Mouse (Mus musculus) olfactory bulb, adult 2 months (tissue): ENCODE measurements around the gene Tmem115. TPM values are rescaled to one million over a fixed set of nuclear protein-coding genes. Genes with fewer than 3 reads are reported as not detected.

ENCODE experiments used
- H3K27ac ChIP-seq: fragments of 200-500 bp; 2 replicates; pipeline ENCODE4 v1.5.1; 2012; ENCODE audit warnings: low read depth, low read length; ENCODE audit not compliant: insufficient read depth
- H3K4me1 ChIP-seq: fragments of 200-500 bp; 2 replicates; pipeline ENCODE4 v1.6.1; 2012; ENCODE audit warnings: low read length; ENCODE audit not compliant: control insufficient read depth, insufficient read depth
- H3K4me3 ChIP-seq: fragments of 200-500 bp; 2 replicates; pipeline ENCODE4 v1.5.1; 2012; ENCODE audit warnings: mild to moderate bottlenecking, low read depth, low read length, moderate library complexity; ENCODE audit not compliant: insufficient read depth
- CTCF ChIP-seq: fragments of 200-500 bp; IDR thresholded peaks from 2 replicates; pipeline ENCODE4 v1.5.1; 2012; ENCODE audit warnings: low read depth, mild to moderate bottlenecking, low read length, moderate library complexity; ENCODE audit not compliant: insufficient read depth
- POLR2A ChIP-seq: fragments of 200-500 bp; IDR thresholded peaks from 2 replicates; pipeline ENCODE4 v1.6.1; 2012; ENCODE audit warnings: mild to moderate bottlenecking, low read depth, low read length, moderate library complexity; ENCODE audit not compliant: insufficient read depth
- WGBS: fragments of 180-500 bp; shearing (Covaris S2); methylation state at CpG from one replicate; pipeline ENCODE4 v1.1.7; 2018; 5-methylcytosine and 5-hydroxymethylcytosine counted together
- polyA plus RNA-seq: library from polyadenylated mRNA; stranded (reverse); fragments of >200 nt; gene quantifications from 2 replicates; pipeline ENCODE4 v1.2.4, GENCODE M21; 2012; ENCODE audit warnings: low replicate concordance; ENCODE audit not compliant: missing spikeins, insufficient read depth, insufficient read length

Gene Tmem115
- polyA plus RNA-seq, 1 experiment, result not detected

DNA sequence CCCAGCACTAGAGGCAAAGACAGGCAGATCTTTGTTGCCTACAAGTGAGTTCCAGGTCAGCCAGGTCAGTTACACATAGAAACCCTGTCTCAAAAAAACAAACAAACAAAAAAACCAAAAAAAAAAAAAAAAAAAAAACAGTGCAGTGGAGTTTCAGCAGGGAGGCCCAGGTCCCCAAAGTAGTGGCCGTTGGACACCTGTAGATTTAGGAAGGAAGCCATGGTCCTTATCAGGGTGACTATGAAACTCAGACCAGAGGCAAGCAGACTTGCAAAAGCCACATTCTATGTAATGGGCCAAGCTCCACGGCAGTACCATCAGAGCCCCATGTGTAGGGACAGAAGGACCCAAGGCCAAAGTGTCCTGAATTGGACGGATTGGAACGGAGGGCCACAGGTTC is 47.8 kb downstream of the Tmem115 start:
- no peak overlapping the region for H3K4me3 ChIP-seq
- TF ChIP-seq POLR2A (no peak), CTCF (no peak)
- peaks cover 16% of the 10 kb centered on the region for H3K4me1 ChIP-seq
- 72% methylated on average over 4 of the region's 4 CpGs for WGBS
- no peak overlapping the region for H3K27ac ChIP-seq

DNA sequence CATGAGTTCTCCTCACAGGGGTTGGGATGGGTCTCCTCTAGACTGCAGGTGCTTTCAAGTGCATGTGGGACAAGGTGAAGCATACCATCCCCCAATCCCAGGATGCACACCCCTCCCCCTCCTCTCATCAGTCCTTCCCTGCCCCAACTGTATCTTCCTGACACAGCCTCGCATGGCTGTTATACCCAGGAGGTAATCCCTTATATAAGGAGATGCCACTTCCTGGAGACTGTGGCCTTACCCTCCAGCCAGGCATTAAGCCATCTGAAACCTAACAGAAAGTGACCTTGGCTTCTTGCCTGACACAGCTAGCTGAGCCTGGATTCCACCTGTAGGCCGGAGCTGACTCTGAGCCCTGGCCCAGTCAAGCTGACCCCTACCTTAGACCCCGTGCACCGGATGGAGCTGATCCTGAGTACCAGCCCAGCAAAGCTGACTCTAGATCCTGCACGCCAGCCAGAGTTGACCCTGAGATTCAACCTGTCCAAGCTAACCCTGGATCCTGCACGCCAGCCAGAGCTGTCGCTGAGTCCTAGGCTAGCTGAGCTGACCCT is 48.8 kb downstream of the Tmem115 start:
- Histone ChIP-seq H3K4me1 (peaks cover 16% of the 10 kb centered on the region), H3K4me3 (no peak overlapping the region), H3K27ac (no peak overlapping the region)
- 91% methylated on average over 7 of the region's 7 CpGs for WGBS
- TF ChIP-seq CTCF, result no peak
- TF ChIP-seq POLR2A, result no peak

DNA sequence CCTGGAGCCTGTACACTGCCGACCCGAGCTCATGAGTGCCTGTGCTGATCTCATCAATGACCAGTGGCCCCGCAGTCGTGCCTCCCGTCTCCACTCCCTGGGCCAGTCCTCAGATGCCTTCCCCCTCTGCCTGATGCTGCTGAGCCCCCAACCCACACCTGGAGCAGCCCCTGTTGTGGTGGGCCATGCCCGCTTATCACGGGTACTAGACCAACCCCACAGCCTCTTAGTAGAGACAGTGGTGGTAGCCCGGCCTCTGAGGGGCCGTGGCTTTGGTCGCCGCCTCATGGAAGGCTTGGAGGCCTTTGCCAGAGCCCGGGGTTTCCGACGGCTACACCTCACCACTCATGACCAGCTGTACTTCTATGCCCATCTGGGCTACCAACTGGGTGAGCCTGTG is 49.4 kb downstream of the Tmem115 start:
- TF ChIP-seq CTCF, result no peak
- no peak for TF ChIP-seq POLR2A
- H3K4me3 ChIP-seq, result no peak overlapping the region
- no peak overlapping the region for H3K27ac ChIP-seq
- 87% methylated on average over 14 of the region's 14 CpGs for WGBS
- peaks cover 16% of the 10 kb centered on the region for H3K4me1 ChIP-seq

DNA sequence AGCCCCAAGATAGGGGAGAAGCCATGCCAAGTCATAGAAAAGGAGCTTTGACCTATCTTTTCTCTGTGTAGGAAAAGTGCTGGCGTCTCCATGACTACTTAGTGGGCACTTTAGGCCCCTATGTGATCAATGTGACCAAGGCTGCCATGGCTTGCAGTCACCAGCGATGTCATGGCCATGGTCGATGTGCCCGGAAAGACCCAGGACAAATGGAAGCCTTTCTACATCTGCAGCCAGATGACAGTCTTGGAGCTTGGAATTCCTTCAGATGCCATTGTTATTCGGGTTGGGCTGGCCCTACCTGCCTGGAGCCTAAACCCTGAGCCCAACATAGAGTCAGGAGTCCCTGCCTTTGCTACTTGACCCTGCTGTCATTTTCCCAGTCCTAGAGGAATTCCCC is 52.8 kb downstream of the Tmem115 start:
- no peak for TF ChIP-seq CTCF
- no peak for TF ChIP-seq POLR2A

DNA sequence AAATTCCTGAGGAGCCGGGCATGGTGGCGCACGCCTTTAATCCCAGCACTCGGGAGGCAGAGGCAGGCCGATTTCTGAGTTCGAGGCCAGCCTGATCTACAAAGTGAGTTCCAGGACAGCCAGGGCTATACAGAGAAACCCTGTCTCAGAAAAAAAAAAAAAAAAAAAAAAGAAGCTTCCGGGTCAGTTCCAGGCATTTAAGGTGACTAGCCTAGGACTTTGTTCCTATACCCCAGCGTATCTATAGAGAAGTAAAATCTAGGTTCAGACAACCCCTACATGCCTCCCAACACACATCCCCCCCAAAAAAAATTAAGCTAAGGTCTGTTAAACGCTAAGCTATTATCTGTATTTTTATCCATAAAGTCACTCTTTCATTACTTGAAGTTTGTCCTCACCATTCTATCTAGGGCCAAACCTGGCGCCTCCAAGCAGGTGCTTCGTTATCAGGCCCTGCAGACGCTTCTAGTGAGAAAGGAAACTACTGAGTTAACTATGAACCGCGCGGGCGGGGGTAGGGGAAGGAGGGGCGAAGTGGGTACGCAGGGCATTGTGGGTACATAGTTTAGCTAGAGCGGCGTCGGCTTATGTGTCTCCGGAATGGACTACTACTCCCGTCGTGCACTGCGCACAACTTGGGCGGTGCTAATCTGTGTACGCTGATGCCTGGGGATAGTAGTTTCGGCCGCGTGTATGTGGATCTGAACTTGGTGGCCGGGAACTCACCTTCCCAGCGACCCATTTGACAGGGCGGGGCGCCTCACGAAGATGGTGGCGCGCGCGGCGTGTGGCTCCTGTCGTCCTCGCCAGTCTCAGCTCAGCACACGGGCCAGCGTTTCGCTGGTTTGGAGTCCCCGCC is 53.5 kb downstream of the Tmem115 start, which contains the start of gene Ifrd2:
Gene Ifrd2, plus strand, starts transcription at position 669 of the 859 bp plus-strand sequence.
- Histone ChIP-seq H3K4me3 (peak within 1 kb of the TSS; percentile 76), H3K27ac (no peak within 1 kb of the TSS), H3K4me1 (peaks cover 2% of the 10 kb centered on the region; the same call in 1 of the 2 replicates)
- no peak for TF ChIP-seq CTCF
- TF ChIP-seq POLR2A, result no peak
- 12% methylated on average over 46 of the region's 46 CpGs for WGBS

More for the DNA sequence above, 52.8 kb downstream of the Tmem115 start:
- no peak overlapping the region for H3K27ac ChIP-seq
- H3K4me1 ChIP-seq, result peaks cover 5% of the 10 kb centered on the region; the same call in 1 of the 2 replicates
- no peak overlapping the region for H3K4me3 ChIP-seq
- 89% methylated on average over 5 of the region's 5 CpGs for WGBS

DNA sequence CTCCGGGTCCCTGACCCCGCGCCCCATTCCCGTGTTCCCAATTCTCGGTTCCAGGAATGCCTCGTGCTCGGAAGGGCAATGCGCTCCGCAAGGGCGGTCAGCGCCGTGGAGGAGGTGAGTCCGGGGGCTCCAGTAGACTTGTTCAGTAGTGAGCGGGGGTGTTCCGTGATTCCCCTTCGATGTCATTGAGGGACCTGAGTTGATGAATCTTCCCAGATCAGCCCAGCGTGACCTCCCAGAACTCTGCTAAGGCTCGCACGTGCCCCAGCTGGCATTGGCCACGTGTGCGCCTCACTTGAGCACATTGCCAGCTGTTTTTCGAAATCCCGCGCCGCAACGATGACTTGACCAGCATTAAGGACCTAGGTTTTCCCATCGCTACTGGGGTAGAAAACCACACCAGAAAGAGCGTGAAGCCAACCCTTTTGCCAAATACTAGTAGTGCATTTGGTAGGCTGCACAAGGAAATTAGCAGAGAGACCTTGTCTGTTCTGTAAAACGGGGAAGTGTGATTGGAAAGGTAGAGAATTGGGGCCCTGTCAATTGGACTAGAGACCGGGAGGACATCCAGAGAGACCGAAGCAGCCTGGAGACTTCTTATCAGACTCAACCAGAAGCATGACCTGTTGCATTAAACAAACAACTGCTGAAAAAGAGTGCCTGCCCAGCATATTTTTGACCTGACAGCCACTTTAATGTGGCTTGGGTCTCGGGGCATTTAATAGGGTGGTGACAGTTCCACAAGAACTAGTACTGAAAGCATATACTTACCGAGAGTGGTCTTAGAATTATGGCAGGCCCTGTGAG is 54.3 kb downstream of the Tmem115 start:
- peak overlapping the region; percentile 76 for H3K4me3 ChIP-seq
- H3K27ac ChIP-seq, result no peak overlapping the region
- 5% methylated on average over 33 of the region's 33 CpGs for WGBS
- TF ChIP-seq CTCF (no peak), POLR2A (no peak)
- peaks cover 2% of the 10 kb centered on the region; the same call in 1 of the 2 replicates for H3K4me1 ChIP-seq

Other genes starting within 250 kb of the Tmem115 start
- not detected in 2 replicates for gene Mapkapk3, start 244.1 kb upstream of the Tmem115 start, polyA plus RNA-seq
- not detected in 2 replicates for gene Cish, start 237.9 kb upstream of the Tmem115 start, polyA plus RNA-seq
- gene Hemk1, start 195.6 kb upstream of the Tmem115 start, polyA plus RNA-seq, result not detected in 2 replicates
- not detected in 2 replicates for gene 6430571L13Rik, start 193.3 kb upstream of the Tmem115 start, polyA plus RNA-seq
- gene Cacna2d2, start 134.3 kb upstream of the Tmem115 start, polyA plus RNA-seq, result not detected in 2 replicates
- gene Cyb561d2, start 8.2 kb downstream of the Tmem115 start, polyA plus RNA-seq, result not detected in 2 replicates
- gene Nprl2, start 8.3 kb downstream of the Tmem115 start, polyA plus RNA-seq, result not detected in 2 replicates
- gene Zmynd10, start 13.4 kb downstream of the Tmem115 start, polyA plus RNA-seq, result not detected in 2 replicates
- not detected in 2 replicates for gene Rassf1, start 17.6 kb downstream of the Tmem115 start, polyA plus RNA-seq
- gene Tusc2, start 29.3 kb downstream of the Tmem115 start, polyA plus RNA-seq, result not detected in 2 replicates
- not detected in 2 replicates for gene Hyal2, start 34.0 kb downstream of the Tmem115 start, polyA plus RNA-seq
- not detected in 2 replicates for gene Hyal1, start 43.0 kb downstream of the Tmem115 start, polyA plus RNA-seq
- not detected in 2 replicates for gene Naa80, start 44.9 kb downstream of the Tmem115 start, polyA plus RNA-seq
- not detected in 2 replicates for gene Hyal3, start 46.9 kb downstream of the Tmem115 start, polyA plus RNA-seq
- not detected in 2 replicates for gene Ifrd2, start 53.7 kb downstream of the Tmem115 start, polyA plus RNA-seq
- not detected in 2 replicates for gene Sema3b, start 75.3 kb downstream of the Tmem115 start, polyA plus RNA-seq
- 1,429 TPM in 1 of 2 replicates, not detected in the other for gene Gnai2, start 101.4 kb downstream of the Tmem115 start, polyA plus RNA-seq
- not detected in 2 replicates for gene Slc38a3, start 135.6 kb downstream of the Tmem115 start, polyA plus RNA-seq
- not detected in 2 replicates for gene Gnat1, start 145.8 kb downstream of the Tmem115 start, polyA plus RNA-seq
- gene Sema3f, start 176.5 kb downstream of the Tmem115 start, polyA plus RNA-seq, result not detected in 2 replicates
- 401 and 773 TPM in 2 replicates for gene Rbm5, start 237.1 kb downstream of the Tmem115 start, polyA plus RNA-seq